Mouse (Mus musculus) forebrain, embryonic 12.5 days (tissue): ENCODE data around the gene Kcnip2. TPM values are rescaled to one million over a fixed set of nuclear protein-coding genes. Genes with fewer than 3 reads are reported as not detected.

Source experiments
- ATAC-seq: fragments of 200-750 bp; cut with Nextera tagmentation; 2 replicates; pipeline ENCODE4 v1.8.0; 2017; ENCODE audit warnings: moderate TSS enrichment; ENCODE audit not compliant: low FRiP score
- H3K27ac ChIP-seq: fragments of 300-500 bp; sonication (generic); 2 replicates; pipeline ENCODE4 v1.5.1; 2016; ENCODE audit warnings: mild to moderate bottlenecking
- H3K27me3 ChIP-seq: fragments of 300-500 bp; sonication (generic); 2 replicates; pipeline ENCODE4 v1.6.1; 2016; ENCODE audit warnings: mild to moderate bottlenecking
- H3K36me3 ChIP-seq: fragments of 300-500 bp; sonication (generic); replicated peaks from 2 replicates; pipeline ENCODE4 v1.6.1; 2016; ENCODE audit warnings: mild to moderate bottlenecking
- H3K4me1 ChIP-seq: fragments of 300-500 bp; sonication (generic); 2 replicates; pipeline ENCODE4 v1.6.1; 2016
- H3K4me2 ChIP-seq: fragments of 300-500 bp; sonication (generic); 2 replicates; pipeline ENCODE4 v1.6.1; 2016; ENCODE audit warnings: mild to moderate bottlenecking, moderate library complexity
- H3K4me3 ChIP-seq: fragments of 300-500 bp; sonication (generic); replicated peaks from 2 replicates; pipeline ENCODE4 v1.5.1; 2016; ENCODE audit warnings: mild to moderate bottlenecking
- H3K9ac ChIP-seq: fragments of 300-500 bp; sonication (generic); 2 replicates; pipeline ENCODE4 v1.6.1; 2016; ENCODE audit warnings: mild to moderate bottlenecking
- H3K9me3 ChIP-seq: fragments of 300-500 bp; sonication (generic); 2 replicates; pipeline ENCODE4 v1.6.1; 2016
- WGBS: fragments of 180-500 bp; shearing (Covaris S2); methylation state at CpG from one replicate; pipeline ENCODE4 v1.1.7; 2016; 5-methylcytosine and 5-hydroxymethylcytosine counted together
- polyA plus RNA-seq: library from polyadenylated mRNA; unstranded; fragments of >200 nt; fragmentation: Nextera tagmentation; extraction: Ambion mirVana; gene quantifications from 2 replicates; pipeline ENCODE4 v1.2.1, GENCODE M21; 2016

Kcnip2 gene
- polyA plus RNA-seq, 1 experiment from 2014 or later: 2.7 TPM

GRCm38 (mm10) chr19:45827125-45827524 lies 11.3 kb upstream of the Kcnip2 start:
- H3K9me3 ChIP-seq: 0 out of 2 replicates have a peak, but pooled peaks cover 5% of the 10 kb centered on the region
- no peaks in the 10 kb centered on the region for H3K4me1 ChIP-seq
- no peak for ATAC-seq
- H3K4me2 ChIP-seq: no peak overlapping the region
- no peaks in the 10 kb centered on the region for H3K36me3 ChIP-seq
- no peak overlapping the region for H3K27ac ChIP-seq
- H3K4me3 ChIP-seq: no peak overlapping the region
- WGBS: 72% methylated on average over 5 of the region's 5 CpGs
- H3K9ac ChIP-seq: no peak overlapping the region
- no peaks in the 10 kb centered on the region for H3K27me3 ChIP-seq

GRCm38 (mm10) chr19:45826146-45826545 lies 10.3 kb upstream of the Kcnip2 start:
- Histone ChIP-seq H3K9me3 (0 out of 2 replicates have a peak, but pooled peaks cover 5% of the 10 kb centered on the region), H3K4me2 (no peak overlapping the region), H3K9ac (no peak overlapping the region), H3K36me3 (no peaks in the 10 kb centered on the region), H3K4me3 (no peak overlapping the region), H3K4me1 (no peaks in the 10 kb centered on the region), H3K27me3 (no peaks in the 10 kb centered on the region), H3K27ac (no peak overlapping the region)
- no peak for ATAC-seq
- 82% methylated on average over 3 of the region's 3 CpGs for WGBS

GRCm38 (mm10) chr19:45821832-45822231 lies 6.0 kb upstream of the Kcnip2 start:
- Histone ChIP-seq H3K36me3 (no peaks in the 10 kb centered on the region), H3K27ac (no peak overlapping the region), H3K4me2 (no peak overlapping the region), H3K4me1 (peaks cover 7% of the 10 kb centered on the region; the same call in 1 of the 2 replicates), H3K4me3 (no peak overlapping the region), H3K27me3 (peaks cover 7% of the 10 kb centered on the region; the same call in 1 of the 2 replicates), H3K9ac (no peak overlapping the region), H3K9me3 (no peaks in the 10 kb centered on the region)
- no peak for ATAC-seq
- WGBS: 63% methylated on average over 5 of the region's 5 CpGs

GRCm38 (mm10) chr19:45817816-45818490 lies 2.1 kb upstream of the Kcnip2 start:
- Histone ChIP-seq H3K4me2 (no peak overlapping the region), H3K9ac (no peak overlapping the region), H3K4me3 (no peak overlapping the region), H3K9me3 (no peaks in the 10 kb centered on the region), H3K27ac (no peak overlapping the region), H3K27me3 (peaks cover 25% of the 10 kb centered on the region), H3K4me1 (peaks cover 36% of the 10 kb centered on the region), H3K36me3 (no peaks in the 10 kb centered on the region)
- 70% methylated on average over 11 of the region's 11 CpGs for WGBS
- no peak for ATAC-seq

- H3K36me3 ChIP-seq: no peaks in the 10 kb centered on the region
- H3K27me3 ChIP-seq: peaks cover 32% of the 10 kb centered on the region
- WGBS: 11% methylated on average over 8 of the region's 8 CpGs
- H3K9ac ChIP-seq: no peak overlapping the region
- ATAC-seq: no peak
- H3K27ac ChIP-seq: no peak overlapping the region
- peak overlapping the region; percentile 79 for H3K4me2 ChIP-seq
- H3K9me3 ChIP-seq: no peaks in the 10 kb centered on the region
- H3K4me1 ChIP-seq: peaks cover 48% of the 10 kb centered on the region
- no peak overlapping the region for H3K4me3 ChIP-seq
Measured at GRCm38 (mm10) chr19:45816727-45817126, 866 bp upstream of the Kcnip2 start.

- no peaks in the 10 kb centered on the region for H3K9me3 ChIP-seq
- H3K9ac ChIP-seq: peak overlapping the region; percentile 50; the same call in 1 of the 2 replicates
- H3K27ac ChIP-seq: no peak overlapping the region
- H3K4me1 ChIP-seq: peaks cover 48% of the 10 kb centered on the region
- ATAC-seq: no peak
- H3K4me3 ChIP-seq: peak overlapping the region; percentile 46
- 67% methylated on average over 10 of the region's 10 CpGs for WGBS
- peaks cover 38% of the 10 kb centered on the region for H3K27me3 ChIP-seq
- no peaks in the 10 kb centered on the region for H3K36me3 ChIP-seq
- H3K4me2 ChIP-seq: peak overlapping the region; percentile 79
Measured at GRCm38 (mm10) chr19:45815170-45815569, 691 bp downstream of the Kcnip2 start.

GRCm38 (mm10) chr19:45813801-45814200 lies 2.1 kb downstream of the Kcnip2 start:
- no peak for ATAC-seq
- Histone ChIP-seq H3K27ac (no peak overlapping the region), H3K9ac (no peak overlapping the region), H3K4me3 (no peak overlapping the region), H3K9me3 (no peaks in the 10 kb centered on the region), H3K4me1 (peaks cover 48% of the 10 kb centered on the region), H3K36me3 (no peaks in the 10 kb centered on the region), H3K4me2 (no peak overlapping the region; the same call in 1 of the 2 replicates), H3K27me3 (peaks cover 38% of the 10 kb centered on the region)
- WGBS: 16% methylated on average over 12 of the region's 12 CpGs

GRCm38 (mm10) chr19:45813263-45813662 lies 2.6 kb downstream of the Kcnip2 start:
- H3K27ac ChIP-seq: no peak overlapping the region
- H3K4me2 ChIP-seq: no peak overlapping the region; the same call in 1 of the 2 replicates
- ATAC-seq: no peak; the same call in 1 of the 2 replicates
- peaks cover 38% of the 10 kb centered on the region for H3K27me3 ChIP-seq
- H3K9ac ChIP-seq: no peak overlapping the region
- no peak overlapping the region for H3K4me3 ChIP-seq
- H3K9me3 ChIP-seq: no peaks in the 10 kb centered on the region
- 7% methylated on average over 11 of the region's 11 CpGs for WGBS
- H3K4me1 ChIP-seq: peaks cover 48% of the 10 kb centered on the region
- no peaks in the 10 kb centered on the region for H3K36me3 ChIP-seq

GRCm38 (mm10) chr19:45812673-45813252 lies 3.1 kb downstream of the Kcnip2 start:
- Histone ChIP-seq H3K4me1 (peaks cover 47% of the 10 kb centered on the region), H3K36me3 (no peaks in the 10 kb centered on the region), H3K27me3 (peaks cover 38% of the 10 kb centered on the region), H3K4me3 (peak overlapping the region; percentile 29), H3K4me2 (peak overlapping the region; percentile 65), H3K9me3 (no peaks in the 10 kb centered on the region), H3K27ac (no peak overlapping the region), H3K9ac (peak overlapping the region; percentile 44; the same call in 1 of the 2 replicates)
- ATAC-seq: 0 out of 2 replicates have a peak, but pooled peaks have one; percentile 21
- WGBS: 17% methylated on average over 8 of the region's 8 CpGs

- peak overlapping the region; percentile 29 for H3K4me3 ChIP-seq
- H3K9me3 ChIP-seq: no peaks in the 10 kb centered on the region
- peak; percentile 72 for ATAC-seq
- 0 out of 2 replicates have a peak overlapping the region, but pooled peaks have one; percentile 53 for H3K27ac ChIP-seq
- no peaks in the 10 kb centered on the region for H3K36me3 ChIP-seq
- H3K27me3 ChIP-seq: peaks cover 34% of the 10 kb centered on the region
- WGBS: 1% methylated on average over 16 of the region's 16 CpGs
- H3K9ac ChIP-seq: peak overlapping the region; percentile 44
- H3K4me1 ChIP-seq: peaks cover 42% of the 10 kb centered on the region
- H3K4me2 ChIP-seq: peak overlapping the region; percentile 65
Measured at GRCm38 (mm10) chr19:45812115-45812514, 3.7 kb downstream of the Kcnip2 start.

GRCm38 (mm10) chr19:45811028-45811674 lies 4.7 kb downstream of the Kcnip2 start:
- Histone ChIP-seq H3K36me3 (no peaks in the 10 kb centered on the region), H3K27ac (no peak overlapping the region), H3K9ac (no peak overlapping the region), H3K4me3 (no peak overlapping the region), H3K4me1 (peaks cover 34% of the 10 kb centered on the region), H3K4me2 (no peak overlapping the region), H3K27me3 (peaks cover 28% of the 10 kb centered on the region), H3K9me3 (no peaks in the 10 kb centered on the region)
- no peak for ATAC-seq
- 74% methylated on average over 12 of the region's 12 CpGs for WGBS

GRCm38 (mm10) chr19:45807732-45808131 lies 8.1 kb downstream of the Kcnip2 start:
- H3K36me3 ChIP-seq: no peaks in the 10 kb centered on the region
- peaks cover 18% of the 10 kb centered on the region for H3K27me3 ChIP-seq
- no peak for ATAC-seq
- no peak overlapping the region for H3K9ac ChIP-seq
- WGBS: 90% methylated on average over 4 of the region's 4 CpGs
- H3K4me3 ChIP-seq: no peak overlapping the region
- peaks cover 9% of the 10 kb centered on the region for H3K4me1 ChIP-seq
- H3K9me3 ChIP-seq: no peaks in the 10 kb centered on the region
- H3K27ac ChIP-seq: no peak overlapping the region
- H3K4me2 ChIP-seq: no peak overlapping the region
